Mouse (Mus musculus): ENCODE measurements around the gene Ifne. TPM values are rescaled to one million over a fixed set of nuclear protein-coding genes. Genes with fewer than 3 reads are reported as not detected.
"Not testable (repeated sequence)": the region's sequence is repeated elsewhere in the genome, so short reads cannot be mapped to it uniquely, and the experiment has no call there.

The Ifne gene
- total RNA-seq, 1 experiment from 2014 or later, result not detected

DNA sequence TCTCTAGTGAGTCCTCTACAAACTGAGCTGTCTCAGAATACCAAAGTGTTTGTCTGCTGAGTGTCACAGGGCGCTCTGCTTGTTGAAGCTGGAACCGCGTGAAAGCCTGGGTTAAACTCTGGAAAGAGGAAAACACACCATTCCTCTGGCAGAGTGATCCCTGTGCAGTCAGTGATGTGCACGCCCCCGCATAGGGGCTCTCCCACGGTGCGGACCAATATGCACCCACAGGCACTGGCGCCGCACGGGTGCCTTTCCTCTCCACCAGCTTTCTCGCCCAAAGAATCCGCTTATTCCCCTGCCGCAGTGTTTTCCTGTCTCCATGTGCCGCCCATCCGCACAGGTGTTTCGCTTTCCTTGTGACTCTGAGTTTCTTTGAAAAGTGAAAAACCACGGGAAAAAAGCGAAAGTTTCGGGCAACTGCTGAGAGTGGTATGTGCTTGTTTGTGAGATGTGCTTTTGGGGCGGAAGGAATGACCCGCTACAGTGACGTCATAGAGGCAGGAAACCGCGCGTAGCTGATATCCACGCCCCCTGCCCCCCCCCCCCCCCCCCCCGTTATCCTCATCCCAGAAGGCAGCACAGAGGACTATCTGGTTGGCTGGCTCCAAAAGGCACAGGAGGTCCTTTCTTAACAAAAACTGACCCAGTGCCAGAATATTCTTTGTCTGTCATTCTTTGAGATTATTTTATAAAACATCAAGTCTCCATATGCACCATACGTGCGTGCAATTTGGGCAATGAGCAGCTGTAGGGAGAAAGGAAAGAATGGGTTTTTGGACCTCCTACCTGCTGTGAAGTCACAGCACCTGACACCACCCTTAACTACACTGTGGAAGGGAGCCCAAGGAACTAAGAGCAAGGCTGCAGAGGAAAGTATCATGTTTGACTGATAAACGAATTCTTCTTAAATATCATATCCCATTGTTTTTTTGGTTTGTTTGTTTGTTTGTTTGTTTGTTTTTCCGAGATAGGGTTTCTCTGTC lies 11.8 kb downstream of the Ifne start:
- DNase-seq, result peak; percentile 41

DNA sequence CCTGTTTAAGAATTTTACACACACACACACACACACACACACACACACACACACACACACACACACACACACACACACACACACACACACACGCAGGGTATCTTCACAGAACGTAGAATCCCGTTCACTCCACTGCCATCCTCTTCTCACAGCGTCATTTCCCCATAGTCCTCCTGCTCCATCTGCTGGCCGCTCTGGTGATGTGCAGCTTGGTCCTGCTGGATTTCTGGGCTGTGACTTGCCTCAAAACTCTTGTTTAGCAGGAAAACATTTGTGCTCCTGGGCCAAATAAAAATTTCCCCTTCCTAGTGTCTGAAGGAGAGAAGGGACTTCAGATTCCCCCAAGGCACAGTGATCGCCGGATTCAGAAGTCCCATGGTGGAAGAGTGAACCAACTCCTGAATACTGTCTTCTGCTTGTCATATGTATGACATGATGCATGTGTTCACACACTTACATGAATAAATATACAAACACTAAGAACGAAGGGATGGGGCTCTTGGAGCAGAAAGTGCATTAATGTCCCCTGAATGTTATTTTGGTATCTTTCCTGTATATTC lies 12.6 kb downstream of the Ifne start:
- peak; percentile 87 for DNase-seq

DNA sequence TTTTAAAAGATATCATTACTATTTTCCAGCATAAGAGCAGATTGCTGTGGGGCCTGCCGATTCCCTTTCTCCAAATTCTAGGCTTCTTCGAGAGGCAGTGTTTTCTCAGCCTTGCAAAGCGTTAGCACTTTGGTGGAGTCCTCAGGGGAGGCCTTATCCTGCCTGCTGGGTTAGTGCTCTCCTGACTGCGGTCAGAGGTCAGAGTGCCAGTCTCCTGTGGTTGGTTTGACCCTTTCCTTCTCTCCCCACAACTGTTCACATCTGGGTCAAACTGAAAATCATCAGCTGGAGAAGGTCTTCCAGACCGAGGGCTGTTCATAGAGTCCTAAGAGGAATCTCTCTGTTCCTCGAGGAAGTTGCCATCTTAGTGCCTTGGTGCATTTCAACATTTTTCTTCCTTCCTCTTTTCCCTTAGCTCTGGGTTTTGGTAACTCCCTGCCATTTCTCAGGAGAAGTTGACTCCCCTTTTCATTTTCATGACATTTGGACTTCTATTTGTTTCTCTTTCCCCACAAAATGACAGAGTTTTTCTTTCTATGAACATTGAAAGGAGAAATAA lies 14.9 kb downstream of the Ifne start:
- DNase-seq, result no peak

DNA sequence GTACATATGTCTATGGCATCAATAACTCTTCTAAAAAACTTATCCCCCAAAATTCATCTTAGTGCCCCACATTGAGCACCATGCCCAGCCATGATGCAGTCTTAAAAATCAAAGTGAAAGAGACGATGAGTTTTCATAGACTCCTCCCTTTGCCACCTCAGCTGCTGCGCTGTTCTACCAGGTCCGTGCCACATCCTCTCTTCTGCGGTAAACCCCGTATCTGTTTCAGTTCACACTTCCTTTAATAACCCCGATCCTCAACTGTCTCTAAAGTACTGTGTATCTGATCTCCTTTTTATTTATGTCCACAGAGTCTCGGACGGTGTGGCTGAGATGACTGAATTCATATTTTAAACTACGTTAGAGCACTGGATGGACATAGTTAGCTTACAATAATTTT lies 15.4 kb downstream of the Ifne start:
- peak; percentile 13 for DNase-seq

DNA sequence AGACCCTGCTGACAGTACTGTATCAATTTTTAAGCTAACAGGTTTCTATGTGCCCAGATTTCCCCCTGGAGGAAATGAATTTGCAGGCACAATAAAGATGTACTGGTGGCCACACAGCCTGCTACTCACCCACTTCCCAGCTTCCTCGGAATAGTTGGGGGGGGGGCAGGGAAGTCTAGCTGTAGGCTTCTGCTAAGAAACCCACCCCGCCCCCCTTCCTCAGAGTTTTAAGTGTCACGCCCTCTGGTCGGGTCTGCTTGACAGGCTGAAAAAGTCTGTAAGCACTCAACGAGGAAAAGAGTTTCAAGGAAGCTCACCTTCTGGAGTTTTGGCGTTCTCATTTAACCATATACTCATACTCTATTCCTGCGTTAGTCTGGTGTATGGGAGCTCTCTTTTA lies 16.7 kb downstream of the Ifne start:
- no peak for DNase-seq

DNA sequence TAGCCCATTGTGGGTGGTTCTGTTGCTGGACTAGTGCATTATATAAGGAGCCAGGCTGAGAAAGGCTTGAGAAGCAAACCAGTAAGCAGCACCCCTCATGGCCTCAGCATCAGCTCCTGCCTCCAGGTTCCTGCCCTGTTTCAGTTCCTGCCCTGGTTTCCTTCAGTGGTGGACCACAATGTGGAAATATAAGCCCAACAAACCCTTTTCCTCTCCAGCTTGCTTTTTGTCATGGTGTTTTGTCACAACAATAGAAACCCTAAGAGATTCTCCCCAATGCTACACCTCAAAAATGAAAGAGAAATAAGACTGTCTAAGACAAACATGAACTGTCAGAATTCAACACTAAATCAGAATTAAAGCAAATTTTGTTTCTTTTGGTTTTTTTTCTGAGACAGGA lies 20.8 kb downstream of the Ifne start:
- DNase-seq, result no peak

DNA sequence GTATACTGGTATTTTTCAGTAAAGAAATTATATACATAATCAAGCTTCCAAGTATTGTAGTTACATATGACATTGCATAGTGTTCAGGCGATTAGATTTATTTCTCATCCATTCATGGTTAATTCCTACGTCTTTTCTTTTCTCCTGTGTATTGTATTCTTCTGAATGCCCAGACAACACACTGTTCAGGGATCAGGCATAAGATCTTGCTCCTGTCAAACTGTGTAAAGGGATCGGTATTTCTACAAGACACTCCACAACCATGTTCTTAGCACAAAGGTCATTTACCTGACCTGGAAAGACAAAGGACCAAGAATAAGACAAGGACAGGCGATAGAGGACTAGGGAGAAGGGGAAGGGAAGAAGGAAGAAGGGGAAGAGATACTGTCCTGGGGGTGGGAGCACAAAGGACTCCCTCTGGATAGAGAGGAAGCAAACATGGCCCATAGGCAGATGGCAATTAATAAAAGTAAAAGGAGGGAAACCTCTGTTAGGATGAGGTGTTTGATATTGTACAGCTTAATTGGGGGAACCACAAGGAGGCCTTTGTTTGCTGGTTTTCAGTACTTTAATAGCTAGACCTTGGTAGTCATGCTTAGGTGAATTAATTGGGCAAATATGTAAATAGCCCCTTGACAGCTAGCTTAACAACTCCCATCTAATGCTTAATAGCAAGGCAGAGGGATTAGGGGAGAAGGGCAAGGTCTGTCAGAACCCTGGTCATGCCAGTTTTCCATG lies 28.8 kb downstream of the Ifne start:
- no peak for DNase-seq

DNA sequence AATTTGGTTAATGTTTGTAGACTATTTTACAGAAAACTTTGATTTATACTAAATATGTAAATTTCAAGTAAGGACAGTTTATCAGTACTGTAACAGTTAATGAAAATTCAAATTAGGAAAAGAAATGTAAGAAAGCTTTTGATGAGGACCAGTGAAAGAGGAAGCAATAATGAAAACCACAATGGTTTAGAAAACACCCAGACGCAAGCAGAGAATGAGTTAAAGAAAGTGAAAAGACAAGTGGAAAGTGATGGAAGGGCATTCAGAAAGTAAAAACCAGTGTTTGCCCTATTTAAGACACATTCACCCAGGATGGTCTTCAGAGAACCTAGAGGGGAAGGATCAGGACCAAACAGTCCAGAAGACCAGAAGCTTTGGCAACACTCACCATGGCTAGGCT lies 30.3 kb downstream of the Ifne start, which contains the start of gene Ifna1:
TSS of gene Ifna1 (plus strand) at position 390 of the 400 bp plus-strand sequence.
- no peak for DNase-seq

DNA sequence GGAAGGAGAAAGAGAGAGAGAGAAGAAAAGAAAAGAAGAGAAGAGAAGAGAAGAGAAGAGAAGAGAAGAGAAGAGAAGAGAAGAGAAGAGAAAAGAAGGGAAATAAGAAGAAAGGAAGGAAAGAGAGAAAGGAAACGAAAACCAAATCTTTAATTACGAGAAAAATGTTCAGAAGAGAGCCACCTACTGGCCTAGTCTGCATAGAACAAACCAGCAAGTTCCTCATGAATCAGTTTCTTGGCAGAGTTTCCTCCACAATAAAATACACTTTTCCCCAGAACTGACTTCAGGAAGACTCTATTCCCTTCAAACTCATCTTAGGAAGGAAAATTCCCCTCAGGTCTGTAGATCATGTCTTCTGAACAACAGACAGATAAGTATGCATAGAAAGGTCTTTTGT lies 34.7 kb downstream of the Ifne start:
- no peak for DNase-seq

DNA sequence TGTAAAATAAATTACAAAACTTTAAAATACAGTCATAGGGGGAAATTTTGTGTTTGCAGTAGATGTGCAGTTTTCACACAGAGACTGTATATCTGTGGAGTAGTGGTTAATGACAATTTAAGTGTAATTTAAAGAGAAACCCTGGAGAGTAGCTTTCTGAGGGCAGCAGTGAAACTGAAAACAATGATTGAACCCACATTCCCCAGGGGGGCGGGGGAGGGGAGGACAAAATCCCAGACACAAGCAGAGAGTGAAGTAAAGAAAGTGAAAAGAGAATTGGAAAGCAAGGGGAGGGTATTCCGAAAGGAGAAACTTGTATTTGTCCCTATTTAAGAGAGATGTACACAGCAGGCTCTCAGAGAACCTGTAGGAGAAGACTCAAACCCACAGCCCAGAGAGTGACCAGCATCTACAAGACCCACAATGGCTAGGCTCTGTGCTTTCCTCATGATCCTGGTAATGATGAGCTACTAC lies 38.5 kb downstream of the Ifne start, which contains the start of gene Ifna4:
TSS of gene Ifna4 (plus strand) at position 424 of the 474 bp plus-strand sequence.
- no peak for DNase-seq

DNA sequence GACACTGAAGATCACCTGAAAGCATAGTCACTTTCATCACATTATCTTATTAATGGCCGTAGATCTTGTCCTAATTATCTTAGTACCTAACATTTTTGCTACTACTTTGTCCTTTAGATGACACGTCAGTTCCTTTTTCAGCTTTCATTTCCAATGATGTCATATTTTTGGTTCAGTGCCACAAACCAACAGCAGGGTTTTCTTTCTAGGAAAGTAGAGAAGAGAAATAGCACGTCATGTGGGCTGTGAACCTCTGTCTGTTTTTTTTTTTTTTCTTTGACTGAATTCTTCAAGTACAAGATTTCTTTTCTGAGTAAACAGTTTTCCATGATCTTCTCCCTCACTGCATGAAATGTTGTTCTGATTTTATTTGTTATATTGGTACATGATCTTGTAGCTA lies 39.9 kb downstream of the Ifne start:
- no peak for DNase-seq

DNA sequence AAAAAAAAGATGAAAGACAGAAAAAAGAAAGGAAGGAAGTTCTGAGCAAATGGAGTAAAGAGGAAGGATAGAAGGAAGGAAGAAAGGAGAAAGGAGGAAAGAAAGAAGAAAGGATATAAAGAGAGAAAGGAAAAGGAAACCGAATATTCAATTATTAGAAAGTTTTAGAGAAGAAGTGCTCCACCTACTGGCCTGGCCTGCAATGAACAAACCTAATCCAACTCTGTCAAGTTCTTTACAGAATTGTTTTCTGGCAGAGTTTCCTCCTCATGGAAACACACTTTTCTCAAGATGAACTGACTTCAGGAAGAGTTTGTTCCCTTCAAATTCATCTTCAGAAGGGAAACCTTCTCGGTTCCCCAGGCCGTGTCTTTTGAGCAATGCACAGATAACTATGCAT lies 41.2 kb downstream of the Ifne start:
- DNase-seq, result peak; percentile 12

DNA sequence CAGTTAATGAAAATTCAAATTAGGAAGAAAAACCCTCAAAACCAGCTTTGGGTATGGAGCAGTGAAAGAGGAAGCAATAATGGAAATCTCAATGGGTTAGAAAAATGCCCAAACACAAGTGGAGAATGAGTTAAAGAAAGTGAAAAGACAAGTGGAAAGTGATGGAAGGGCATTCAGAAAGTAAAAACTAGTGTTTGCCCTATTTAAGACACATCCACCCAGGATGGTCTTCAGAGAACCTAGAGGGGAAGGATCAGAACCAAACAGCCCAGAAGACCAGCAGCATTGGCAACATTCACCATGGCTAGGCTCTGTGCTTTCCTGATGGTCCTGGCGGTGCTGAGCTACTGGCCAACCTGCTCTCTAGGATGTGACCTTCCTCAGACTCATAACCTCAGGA lies 44.8 kb downstream of the Ifne start, which contains the start of gene Ifna5:
TSS of gene Ifna5 (plus strand) at position 301 of the 400 bp plus-strand sequence.
- DNase-seq, result not testable (repeated sequence)

DNA sequence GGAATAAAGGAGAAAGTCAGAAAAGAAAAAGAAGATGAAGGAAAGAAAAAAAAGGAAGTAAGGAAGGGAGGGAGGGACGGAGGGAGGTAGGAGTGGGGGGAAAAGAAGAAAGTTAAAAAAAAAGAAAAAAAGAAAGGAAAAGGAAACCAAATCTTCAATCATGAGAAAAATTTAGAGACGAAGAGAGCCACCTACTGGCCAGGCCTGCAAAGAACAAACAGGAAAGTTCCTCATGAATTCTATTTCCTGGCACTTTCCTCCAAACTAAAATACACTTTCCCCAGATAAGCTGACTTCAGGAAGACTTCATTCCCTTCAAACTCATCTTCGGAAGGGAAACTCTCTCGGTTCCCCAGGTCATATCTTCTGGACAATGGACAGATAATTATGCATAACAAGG lies 49.5 kb downstream of the Ifne start:
- peak; percentile 26 for DNase-seq

Small RNAs within 50 kb of the gene (microRNA-seq; reads per million reads assigned to microRNA genes)
- 117 to 766 reads per million in 2 experiments for gene Mir31

Other genes starting within 250 kb of the Ifne start
- gene C87499, start 245.8 kb downstream of the Ifne start, total RNA-seq (2021), result not detected in 2 replicates
- not detected in 2 replicates for gene Ifna13, start 235.7 kb downstream of the Ifne start, total RNA-seq (2021)
- gene Ifna16, start 203.3 kb downstream of the Ifne start, total RNA-seq (2021), result not detected in 2 replicates
- gene Ifna2, start 196.3 kb downstream of the Ifne start, total RNA-seq (2021), result not detected in 2 replicates
- gene Ifnab, start 188.8 kb downstream of the Ifne start, total RNA-seq (2021), result not detected in 2 replicates
- gene Gm26566, start 158.4 kb downstream of the Ifne start, total RNA-seq (2021), result 0.49 and 0.89 TPM in 2 replicates
- 72.3 and 74.9 TPM in 2 replicates for gene Klhl9, start 157.7 kb downstream of the Ifne start, total RNA-seq (2021)
- not detected in 2 replicates for gene Gm13271, start 125.3 kb downstream of the Ifne start, total RNA-seq (2021)
- not detected in 2 replicates for gene Gm13283, start 120.1 kb downstream of the Ifne start, total RNA-seq (2021)
- gene Gm13290, start 106.4 kb downstream of the Ifne start, total RNA-seq (2021), result not detected in 2 replicates
- gene Gm13289, start 103.3 kb downstream of the Ifne start, total RNA-seq (2021), result not detected in 2 replicates
- gene Gm13272, start 100.4 kb downstream of the Ifne start, total RNA-seq (2021), result not detected in 2 replicates
- gene Ifnz, start 98.1 kb downstream of the Ifne start, total RNA-seq (2021), result not detected in 2 replicates
- not detected in 2 replicates for gene Gm13276, start 94.5 kb downstream of the Ifne start, total RNA-seq (2021)
- gene Gm13277, start 91.6 kb downstream of the Ifne start, total RNA-seq (2021), result not detected in 2 replicates
- not detected in 2 replicates for gene Gm13278, start 88.7 kb downstream of the Ifne start, total RNA-seq (2021)
- gene Gm13275, start 85.7 kb downstream of the Ifne start, total RNA-seq (2021), result not detected in 2 replicates
- gene Gm13279, start 82.8 kb downstream of the Ifne start, total RNA-seq (2021), result not detected in 2 replicates
- 0.22 TPM in 1 of 2 replicates, not detected in the other for gene Gm13285, start 80.5 kb downstream of the Ifne start, total RNA-seq (2021)
- not detected in 2 replicates for gene Gm13287, start 76.9 kb downstream of the Ifne start, total RNA-seq (2021)
- not detected in 2 replicates for gene Gm13288, start 74.7 kb downstream of the Ifne start, total RNA-seq (2021)
- not detected in 2 replicates for gene Ifna7, start 64.0 kb downstream of the Ifne start, total RNA-seq (2021)
- not detected in 2 replicates for gene Ifna11, start 60.2 kb downstream of the Ifne start, total RNA-seq (2021)
- gene Ifna6, start 52.8 kb downstream of the Ifne start, total RNA-seq (2021), result not detected in 2 replicates
- gene Ifna5, start 44.7 kb downstream of the Ifne start, total RNA-seq (2021), result not detected in 2 replicates
- not detected in 2 replicates for gene Ifna4, start 38.3 kb downstream of the Ifne start, total RNA-seq (2021)
- gene Ifna1, start 30.1 kb downstream of the Ifne start, total RNA-seq (2021), result not detected in 2 replicates